Mouse (Mus musculus): ENCODE measurements at regions not wholly inside any gene's neighbourhood (a gene's known extent, or its start where the extent isn't known, plus 50 kb on each side); places are given as distances from the start of the nearest gene placed in this dataset.
"Not testable (repeated sequence)": the region's sequence is repeated elsewhere in the genome, so short reads cannot be mapped to it uniquely, and the experiment has no call there.

GRCm38 (mm10) chr6:13006596-13006995 is 63.0 kb upstream of the Tmem106b start:
- DNase-seq (ENCODE audit: low read depth): no peak

DNA sequence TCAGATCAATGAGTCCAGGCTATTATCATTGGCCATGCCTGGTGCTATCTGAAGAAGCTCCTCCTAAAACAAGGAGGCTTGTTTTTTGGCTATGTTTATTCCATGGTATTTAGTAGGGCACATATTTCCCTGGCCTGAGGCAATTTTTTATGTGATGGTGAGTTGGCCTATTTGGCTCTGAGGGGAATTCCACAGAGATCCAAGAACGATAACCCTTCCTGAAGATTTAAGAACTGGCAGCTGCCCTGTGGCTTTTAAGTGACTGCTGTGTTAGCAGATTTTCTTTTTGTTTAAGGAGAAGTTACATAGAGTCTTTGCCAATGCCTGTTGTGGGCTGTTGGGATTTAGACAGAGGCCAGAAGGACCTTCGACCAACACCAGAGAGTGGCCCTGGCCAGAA is 74.9 kb upstream of the Tmem106b start:
- DNase-seq (ENCODE audit: low read depth): peak; percentile 15

DNA sequence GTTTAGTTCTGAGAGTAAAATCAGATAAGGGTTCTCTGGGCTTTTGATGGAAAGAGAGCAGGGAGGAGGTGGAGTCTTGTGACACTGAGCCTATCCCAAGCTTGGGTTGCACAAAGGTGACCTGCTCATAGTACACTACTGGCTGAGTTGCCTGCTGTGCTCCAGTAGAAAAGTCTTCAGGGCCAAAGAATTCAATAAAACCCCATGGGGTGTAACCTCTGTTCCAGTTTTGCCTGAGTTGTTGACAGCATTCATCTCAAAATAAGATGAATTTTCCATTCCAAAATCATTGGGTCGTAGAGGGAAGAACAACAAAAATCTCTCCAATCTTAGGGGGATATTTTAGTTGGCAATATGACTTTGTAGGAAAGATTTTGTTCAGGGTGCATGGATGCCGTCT is 75.8 kb upstream of the Tmem106b start:
- peak; percentile 35 for DNase-seq (ENCODE audit: low read depth)

- DNase-seq (ENCODE audit: low read depth): no peak
Measured at GRCm38 (mm10) chr6:12977184-12977897, 92.2 kb upstream of the Tmem106b start.

- no peak for DNase-seq (ENCODE audit: low read depth)
Measured at GRCm38 (mm10) chr6:12971604-12972003, 98.0 kb upstream of the Tmem106b start.

DNA sequence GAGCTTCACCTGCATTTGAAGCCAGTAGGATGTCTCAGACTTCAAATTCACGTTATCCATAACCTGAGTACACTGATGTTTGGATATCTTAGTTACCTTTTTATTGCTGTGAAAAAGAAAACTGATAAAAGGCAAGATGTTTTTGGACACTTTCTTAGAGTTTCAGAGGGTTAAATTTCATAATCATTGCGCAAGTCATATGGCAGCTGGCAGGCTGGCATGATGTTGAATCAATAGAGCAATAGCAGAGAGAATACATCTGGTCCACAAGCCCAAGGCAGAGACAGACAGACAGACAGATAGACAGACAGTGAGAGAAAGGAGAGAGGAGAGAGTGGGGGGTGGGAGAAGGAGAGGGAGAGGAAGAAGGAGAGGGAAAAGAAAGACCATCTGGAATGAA is 102.3 kb upstream of the Tmem106b start:
- no peak for DNase-seq (ENCODE audit: low read depth)

- no peak for DNase-seq (ENCODE audit: low read depth)
Measured at GRCm38 (mm10) chr6:12957797-12958196, 111.8 kb upstream of the Tmem106b start.

- DNase-seq (ENCODE audit: low read depth): no peak
Measured at GRCm38 (mm10) chr6:12911610-12912009, 157.9 kb upstream of the Tmem106b start.

DNA sequence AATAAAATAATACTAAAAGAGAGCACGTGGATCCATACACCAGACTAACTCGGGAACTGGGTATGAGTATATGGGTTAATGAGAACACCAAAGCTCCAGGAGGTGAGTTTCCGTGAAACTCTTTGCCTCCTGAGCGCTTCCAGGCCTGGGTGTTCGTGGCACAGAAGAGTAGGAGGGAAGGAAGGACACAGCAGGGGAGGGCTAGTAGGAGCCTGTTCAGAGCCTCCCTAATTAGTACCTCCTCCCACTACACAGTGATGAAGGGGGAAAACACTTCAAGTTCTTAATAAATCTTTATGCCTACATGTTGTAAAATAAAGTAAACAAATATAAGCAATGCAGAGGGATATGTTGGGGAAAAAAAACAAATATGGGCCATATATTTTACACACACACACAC is 143.7 kb upstream of the Thsd7a start:
- DNase-seq (ENCODE audit: low read depth): no peak

GRCm38 (mm10) chr6:12876947-12877346 is 127.7 kb upstream of the Thsd7a start:
- DNase-seq (ENCODE audit: low read depth): not testable (repeated sequence)

- peak; percentile 32 for DNase-seq (ENCODE audit: low read depth)
Measured at GRCm38 (mm10) chr6:12876366-12876765, 127.2 kb upstream of the Thsd7a start.

DNA sequence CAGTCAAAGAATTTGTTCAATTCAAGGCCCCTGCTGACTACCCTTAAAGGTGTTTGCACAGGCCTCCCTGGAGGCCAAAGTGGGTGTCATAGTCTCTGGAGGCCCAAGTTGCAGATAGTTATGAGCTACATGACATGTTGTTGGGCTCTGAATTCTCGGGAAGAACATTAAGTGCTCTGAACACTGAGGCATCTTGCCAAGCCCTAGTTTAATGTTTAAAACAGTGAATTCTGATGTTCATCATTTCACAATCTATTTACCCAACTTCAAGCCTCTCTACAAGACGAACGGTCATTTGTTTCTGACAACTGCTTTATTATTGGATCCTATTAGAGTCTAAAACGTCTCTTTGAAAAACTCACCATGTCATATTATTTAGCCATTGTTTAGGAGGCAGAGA is 119.0 kb upstream of the Thsd7a start:
- DNase-seq (ENCODE audit: low read depth): no peak

DNA sequence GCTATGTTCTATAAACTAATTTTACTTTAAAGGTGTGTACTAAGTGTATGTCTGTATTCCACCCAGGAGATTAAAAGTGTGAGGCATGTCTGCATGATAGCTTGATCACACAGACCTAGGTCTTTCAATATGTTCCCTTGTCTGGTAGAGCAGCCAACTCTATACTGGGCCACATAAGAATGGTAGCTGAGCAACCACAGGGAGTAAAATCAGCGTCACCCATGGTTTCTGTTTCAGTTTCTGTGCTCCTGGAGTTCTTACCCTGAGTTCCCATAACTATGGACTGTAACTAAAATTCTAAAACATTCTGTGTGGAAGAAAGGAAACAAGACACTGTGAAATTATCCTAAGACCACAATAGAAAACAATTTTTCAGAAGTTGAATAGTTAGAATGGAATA is 102.8 kb upstream of the Thsd7a start:
- DNase-seq (ENCODE audit: low read depth): no peak

DNA sequence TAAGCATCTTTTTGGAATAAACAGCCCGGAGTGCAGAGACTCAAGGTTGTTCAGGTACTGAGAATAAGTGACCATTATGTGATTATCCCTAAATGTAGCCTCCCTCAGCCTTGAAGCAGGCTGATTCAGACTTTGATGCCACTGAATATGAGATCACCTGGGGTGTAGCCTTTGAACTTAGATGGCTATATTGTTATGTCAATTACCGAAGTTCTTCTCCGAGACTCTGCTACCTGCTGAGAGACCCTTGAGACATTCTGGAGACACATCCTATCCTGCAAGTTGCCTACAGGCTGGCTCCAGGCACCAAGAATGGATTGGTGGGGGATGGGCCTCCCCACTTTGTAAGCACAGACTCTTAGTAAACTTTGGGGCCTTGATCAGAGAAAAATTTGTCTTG is 85.9 kb upstream of the Thsd7a start:
- DNase-seq (ENCODE audit: low read depth): not testable (repeated sequence)

- DNase-seq (ENCODE audit: low read depth): no peak
Measured at GRCm38 (mm10) chr6:12833358-12833757, 84.1 kb upstream of the Thsd7a start.

DNA sequence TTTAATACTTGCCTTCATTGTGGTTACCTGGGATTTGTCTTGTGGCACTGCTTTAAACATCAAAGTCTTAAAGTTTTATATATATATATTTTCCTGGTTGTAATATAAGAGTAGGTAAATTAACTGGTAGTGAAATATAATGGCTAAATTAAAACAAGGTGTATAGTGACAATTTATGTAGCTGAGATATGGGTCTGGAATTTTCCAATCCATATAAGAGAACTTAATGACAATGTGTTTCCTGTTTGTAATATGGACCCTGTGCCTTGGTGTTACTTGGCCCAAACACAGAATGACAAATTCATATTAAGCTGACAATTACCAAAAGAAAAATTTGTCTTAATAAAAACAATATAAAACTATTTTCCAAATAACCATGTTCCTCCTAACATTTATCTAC is 82.7 kb upstream of the Thsd7a start:
- DNase-seq (ENCODE audit: low read depth): no peak

DNA sequence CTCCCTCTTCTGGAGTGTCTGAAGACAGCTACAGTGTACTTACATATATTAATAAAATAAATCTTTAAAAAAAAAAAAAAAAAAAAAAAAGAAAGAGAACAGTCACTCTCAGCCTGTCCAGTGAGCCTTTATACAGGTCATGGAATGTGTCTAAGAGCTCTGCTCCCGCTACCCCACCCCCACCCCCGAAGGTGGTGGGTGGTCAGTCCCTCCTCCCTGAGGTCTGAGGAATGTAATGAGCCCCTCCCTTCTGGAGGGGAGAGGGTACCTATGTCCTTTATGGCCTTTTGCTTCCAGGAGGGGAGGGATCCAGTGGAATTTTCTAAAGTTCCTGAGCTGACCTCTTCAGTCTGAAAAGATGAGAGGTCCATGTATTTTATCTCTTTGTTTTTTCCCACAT is 82.3 kb upstream of the Thsd7a start:
- no peak for DNase-seq (ENCODE audit: low read depth)

- DNase-seq (ENCODE audit: low read depth): no peak
Measured at GRCm38 (mm10) chr6:12827745-12828144, 78.5 kb upstream of the Thsd7a start.

GRCm38 (mm10) chr6:12814972-12815770 is 66.0 kb upstream of the Thsd7a start:
- no peak for DNase-seq (ENCODE audit: low read depth)

- not testable (repeated sequence) for DNase-seq (ENCODE audit: low read depth)
Measured at GRCm38 (mm10) chr6:12813781-12814180, 64.6 kb upstream of the Thsd7a start.

DNA sequence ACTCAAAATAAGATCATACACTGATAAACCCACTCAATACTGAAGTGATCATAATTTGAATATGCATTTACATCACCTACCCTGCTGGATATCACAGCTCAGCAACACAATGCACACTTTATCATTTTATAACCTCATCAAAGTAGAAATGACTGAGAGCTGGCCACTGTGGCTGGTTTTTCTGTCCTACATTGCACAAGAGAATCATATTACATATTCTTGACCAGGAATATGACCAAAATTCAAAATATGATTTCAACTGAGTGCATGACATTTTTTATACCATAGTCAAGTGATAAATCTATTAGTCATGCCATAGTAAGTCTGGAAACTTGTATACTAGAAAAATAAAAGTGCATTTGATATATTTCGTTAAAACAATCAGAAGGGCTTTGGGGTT is 63.3 kb upstream of the Thsd7a start:
- DNase-seq (ENCODE audit: low read depth): no peak

GRCm38 (mm10) chr6:12812036-12812435 is 62.8 kb upstream of the Thsd7a start:
- DNase-seq (ENCODE audit: low read depth): no peak

GRCm38 (mm10) chr6:12809601-12810000 is 60.4 kb upstream of the Thsd7a start:
- no peak for DNase-seq (ENCODE audit: low read depth)
